ENCODE assay signal across 10 mouse cellular contexts in genomic region chr12:57548981-57549666, GRCm38 (mm10). TPM values are rescaled to one million over a fixed set of nuclear protein-coding genes. Genes with fewer than 3 reads are reported as not detected.
DNase-seq lines count a peak whose midpoint lies in the region; ATAC-seq and TF ChIP-seq lines count a peak whose summit lies in the region.
"Had no signal": no experiment of that assay in that cellular context is flagged by ENCODE, and none has a peak within 500 bp of the region (broad histone marks: within the 10 kb centered on the region; RNA-seq: fewer than 3 reads in every experiment).

No protein-coding gene starts in this region.

- H3K4me3 ChIP-seq in forebrain, embryonic 10.5 days, result peak overlapping the region; percentile 12; the same call in 1 of the 2 replicates
- H3K4me3 ChIP-seq in forebrain, embryonic 12.5 days (replicated peaks), result no peak overlapping the region
- no peak overlapping the region for H3K4me3 ChIP-seq in liver, embryonic 13.5 days (replicated peaks)
- no peak overlapping the region for H3K4me3 ChIP-seq in liver, embryonic 12.5 days
- H3K4me3 ChIP-seq in E14TG2a.4 (replicated peaks; ENCODE audit: low read length), result peak overlapping the region; percentile 43
- H3K4me3 ChIP-seq in intestine, embryonic 16.5 days (ENCODE audit: low read length), result peak overlapping the region; percentile 29
- H3K4me3 ChIP-seq: neural tube, embryonic 12.5 days had no signal

- no peak overlapping the region for H3K27ac ChIP-seq in forebrain, embryonic 10.5 days
- H3K27ac ChIP-seq in forebrain, embryonic 12.5 days, result no peak overlapping the region
- no peak overlapping the region for H3K27ac ChIP-seq in liver, embryonic 13.5 days
- H3K27ac ChIP-seq in liver, embryonic 12.5 days, result no peak overlapping the region
- no peak overlapping the region; the same call in 1 of the 2 replicates for H3K27ac ChIP-seq in intestine, embryonic 16.5 days (ENCODE audit: low read length)
- H3K27ac ChIP-seq: neural tube, embryonic 12.5 days had no signal

- H3K9me3 ChIP-seq in forebrain, embryonic 10.5 days, result no peaks in the 10 kb centered on the region
- H3K9me3 ChIP-seq in forebrain, embryonic 12.5 days, result no peaks in the 10 kb centered on the region
- H3K9me3 ChIP-seq in liver, embryonic 13.5 days (replicated peaks), result no peaks in the 10 kb centered on the region
- no peaks in the 10 kb centered on the region for H3K9me3 ChIP-seq in liver, embryonic 12.5 days (replicated peaks)
- no peaks in the 10 kb centered on the region for H3K9me3 ChIP-seq in E14TG2a.4 (ENCODE audit: low read length)
- no peaks in the 10 kb centered on the region for H3K9me3 ChIP-seq in intestine, embryonic 16.5 days (ENCODE audit: control insufficient read depth, low read length)
- H3K9me3 ChIP-seq: neural tube, embryonic 12.5 days had no signal

- 2% methylated on average over 25 of the region's 25 CpGs for WGBS in forebrain, embryonic 10.5 days
- WGBS in forebrain, embryonic 12.5 days, result 2% methylated on average over 25 of the region's 25 CpGs
- 4% methylated on average over 25 of the region's 25 CpGs for WGBS in liver, embryonic 13.5 days (ENCODE audit: insufficient replicate concordance)
- 4% methylated on average over 25 of the region's 25 CpGs for WGBS in liver, embryonic 12.5 days (ENCODE audit: insufficient replicate concordance)
- 5% methylated on average over 25 of the region's 25 CpGs for WGBS in intestine, embryonic 16.5 days

- no peak for TF ChIP-seq CTCF in E14TG2a.4 (conservative IDR thresholded peaks at IDR 0.05; ENCODE audit: low read length)

- no peak for DNase-seq in forebrain, embryonic 10.5 days (ENCODE audit: extremely low spot score, low spot score)
- DNase-seq in liver, embryonic 13.5 days, result no peak
- no peak for DNase-seq in urinary bladder, adult 2 months (ENCODE audit: low spot score)
- DNase-seq in testis, postnatal 14 days (ENCODE audit: low spot score), result no peak
- DNase-seq: thymus, postnatal 4 days had no signal

- no peak overlapping the region for H3K9ac ChIP-seq in forebrain, embryonic 12.5 days
- no peak overlapping the region for H3K9ac ChIP-seq in liver, embryonic 13.5 days
- H3K9ac ChIP-seq in liver, embryonic 12.5 days, result no peak overlapping the region
- peak overlapping the region; percentile 62; the same call in 1 of the 2 replicates for H3K9ac ChIP-seq in intestine, embryonic 16.5 days (ENCODE audit: low read depth, low read length)
- H3K9ac ChIP-seq: neural tube, embryonic 12.5 days had no signal

- ATAC-seq in forebrain, embryonic 12.5 days (ENCODE audit: low FRiP score), result no peak
- no peak for ATAC-seq in liver, embryonic 13.5 days (ENCODE audit: low read depth)
- ATAC-seq in liver, embryonic 12.5 days, result no peak
- ATAC-seq in intestine, embryonic 16.5 days, result no peak

- H3K4me1 ChIP-seq in forebrain, embryonic 10.5 days, result peaks cover 56% of the 10 kb centered on the region
- H3K4me1 ChIP-seq in forebrain, embryonic 12.5 days, result peaks cover 22% of the 10 kb centered on the region
- peaks cover 17% of the 10 kb centered on the region for H3K4me1 ChIP-seq in liver, embryonic 13.5 days (replicated peaks)
- peaks cover 16% of the 10 kb centered on the region for H3K4me1 ChIP-seq in liver, embryonic 12.5 days
- H3K4me1 ChIP-seq in E14TG2a.4 (replicated peaks; ENCODE audit: low read depth, low read length), result peaks cover 46% of the 10 kb centered on the region
- H3K4me1 ChIP-seq in intestine, embryonic 16.5 days (ENCODE audit: control insufficient read depth, insufficient read depth, low read length), result peaks cover 13% of the 10 kb centered on the region

- H3K36me3 ChIP-seq in forebrain, embryonic 10.5 days (replicated peaks), result no peaks in the 10 kb centered on the region
- H3K36me3 ChIP-seq in forebrain, embryonic 12.5 days (replicated peaks), result no peaks in the 10 kb centered on the region
- H3K36me3 ChIP-seq in liver, embryonic 13.5 days, result no peaks in the 10 kb centered on the region
- H3K36me3 ChIP-seq in liver, embryonic 12.5 days, result no peaks in the 10 kb centered on the region
- no peaks in the 10 kb centered on the region for H3K36me3 ChIP-seq in E14TG2a.4 (ENCODE audit: insufficient read depth, low read length)
- no peaks in the 10 kb centered on the region for H3K36me3 ChIP-seq in intestine, embryonic 16.5 days (ENCODE audit: control insufficient read depth, insufficient read depth, low read length)
- H3K36me3 ChIP-seq: neural tube, embryonic 12.5 days had no signal

- peaks cover 100% of the 10 kb centered on the region for H3K27me3 ChIP-seq in forebrain, embryonic 10.5 days (ENCODE audit: poor library complexity, severe bottlenecking)
- peaks cover 96% of the 10 kb centered on the region for H3K27me3 ChIP-seq in forebrain, embryonic 12.5 days
- peaks cover 100% of the 10 kb centered on the region for H3K27me3 ChIP-seq in liver, embryonic 13.5 days
- peaks cover 100% of the 10 kb centered on the region for H3K27me3 ChIP-seq in liver, embryonic 12.5 days (replicated peaks)
- H3K27me3 ChIP-seq in E14TG2a.4 (ENCODE audit: insufficient read depth, low read length), result peaks cover 95% of the 10 kb centered on the region
- peaks cover 53% of the 10 kb centered on the region for H3K27me3 ChIP-seq in intestine, embryonic 16.5 days (replicated peaks; ENCODE audit: control insufficient read depth, insufficient read depth, low read length)

- no peak overlapping the region for H3K4me2 ChIP-seq in forebrain, embryonic 12.5 days
- 0 out of 2 replicates have a peak overlapping the region, but pooled peaks have one; percentile 6 for H3K4me2 ChIP-seq in liver, embryonic 13.5 days
- H3K4me2 ChIP-seq in liver, embryonic 12.5 days, result no peak overlapping the region
- H3K4me2 ChIP-seq in intestine, embryonic 16.5 days (ENCODE audit: low read depth, low read length), result peak overlapping the region; percentile 40
- H3K4me2 ChIP-seq: neural tube, embryonic 12.5 days had no signal

RNA-seq across cellular contexts. Expression of gene Foxa1, which starts 2.4 kb away (rescaled TPM):
- polyA plus RNA-seq in forebrain, embryonic 10.5 days (2016; fragmentation: Nextera tagmentation; extraction: Ambion mirVana), result 0.17 and 0.61 TPM in 2 replicates
- 0.74 and 1.1 TPM in 2 replicates for polyA plus RNA-seq in forebrain, embryonic 12.5 days (2016; fragmentation: Nextera tagmentation; extraction: Ambion mirVana)
- 0.67 and 0.73 TPM in 2 replicates for polyA plus RNA-seq in liver, embryonic 13.5 days (2015; fragmentation: Nextera tagmentation; extraction: Ambion mirVana)
- 2.4 and 2.6 TPM in 2 replicates for polyA plus RNA-seq in liver, embryonic 12.5 days (2016; fragmentation: Nextera tagmentation; extraction: Ambion mirVana)
- 2.9 and 3.3 TPM in 2 replicates for polyA plus RNA-seq in intestine, embryonic 16.5 days (2015; fragmentation: Nextera tagmentation; extraction: Ambion mirVana)
- polyA plus RNA-seq in urinary bladder, adult 2 months (2012; rRNA removed), result 59.0 and 73.3 TPM in 2 replicates

RNA-seq across cellular contexts. Expression of gene Ttc6, which starts 14.8 kb away (rescaled TPM):
- polyA plus RNA-seq in forebrain, embryonic 10.5 days (2016; fragmentation: Nextera tagmentation; extraction: Ambion mirVana), result 0.21 and 0.43 TPM in 2 replicates
- 0.46 and 0.97 TPM in 2 replicates for polyA plus RNA-seq in forebrain, embryonic 12.5 days (2016; fragmentation: Nextera tagmentation; extraction: Ambion mirVana)
- polyA plus RNA-seq in liver, embryonic 13.5 days (2015; fragmentation: Nextera tagmentation; extraction: Ambion mirVana), result 0.05 TPM in 1 of 2 replicates, not detected in the other
- 0.08 and 0.11 TPM in 2 replicates for polyA plus RNA-seq in liver, embryonic 12.5 days (2016; fragmentation: Nextera tagmentation; extraction: Ambion mirVana)
- polyA plus RNA-seq in intestine, embryonic 16.5 days (2015; fragmentation: Nextera tagmentation; extraction: Ambion mirVana), result 0.50 and 0.81 TPM in 2 replicates
- 8.5 and 11.9 TPM in 2 replicates for polyA plus RNA-seq in urinary bladder, adult 2 months (2012; rRNA removed)

Comparison
In these comparisons a context has a peak if more than half of its experiments do, and no peak if none do; other contexts are left out.
1. H3K4me3 ChIP-seq: peak in forebrain, embryonic 10.5 days (single experiment), E14TG2a.4 (single experiment) and intestine, embryonic 16.5 days (single experiment); none in forebrain, embryonic 12.5 days (single experiment), liver, embryonic 13.5 days (single experiment) and liver, embryonic 12.5 days (single experiment).
2. H3K4me2 ChIP-seq: peak in liver, embryonic 13.5 days (single experiment) and intestine, embryonic 16.5 days (single experiment); none in forebrain, embryonic 12.5 days (single experiment) and liver, embryonic 12.5 days (single experiment).
3. RNA of gene Foxa1, which starts 2.4 kb away (polyA plus RNA-seq): 59.0 to 73.3 TPM in urinary bladder, adult 2 months; 2.9 to 3.3 TPM in intestine, embryonic 16.5 days, 2.4 to 2.6 TPM in liver, embryonic 12.5 days, 0.74 to 1.1 TPM in forebrain, embryonic 12.5 days, 0.67 to 0.73 TPM in liver, embryonic 13.5 days and 0.17 to 0.61 TPM in forebrain, embryonic 10.5 days; every median in the first group is over 10 times any median in the second.